In the genomic region with DNA sequence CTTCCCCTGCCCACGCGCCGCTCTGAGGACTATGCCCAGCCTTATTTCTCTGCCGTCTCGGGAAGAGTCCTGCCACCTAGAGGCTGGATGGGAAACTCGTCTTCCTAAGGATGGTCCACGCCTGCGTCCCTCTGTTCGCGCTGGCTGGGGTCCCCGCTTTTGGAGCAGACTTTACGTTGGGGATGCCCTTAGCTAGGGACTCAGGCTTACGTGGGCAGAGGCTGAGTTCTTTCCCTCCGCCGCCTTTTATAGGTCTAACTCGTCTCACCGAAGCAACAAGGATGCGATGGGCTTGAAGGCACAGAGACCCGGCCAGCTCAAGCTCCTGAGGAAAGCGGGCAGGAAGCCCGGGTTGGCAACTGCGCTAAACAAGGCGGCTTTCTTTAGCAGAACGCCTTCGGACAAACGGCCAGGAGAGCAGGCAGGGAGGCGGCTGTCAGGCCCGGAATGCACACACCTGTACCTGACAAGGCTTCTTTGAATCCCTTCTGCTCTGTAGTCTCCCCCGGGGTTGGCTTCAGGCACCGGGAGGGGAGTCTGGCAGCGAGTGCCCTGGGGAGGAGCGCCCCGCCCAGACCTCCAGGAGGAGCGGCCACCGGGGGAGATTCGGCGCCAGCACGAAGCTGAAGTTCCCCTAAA, we compare ENCODE assay signal across 8 mouse cellular contexts. TPM values are rescaled to one million over a fixed set of nuclear protein-coding genes. Genes with fewer than 3 reads are reported as not detected.
A peak's percentile ranks its signal among the peaks of the same experiment; 100 is the strongest.
DNase-seq lines count a peak whose midpoint lies in the region; ATAC-seq lines count a peak whose summit lies in the region.

No protein-coding gene starts in this region.

- H3K27me3 ChIP-seq in forebrain, embryonic 15.5 days = no peaks in the 10 kb centered on the region
- no peaks in the 10 kb centered on the region; the same call in 1 of the 2 replicates for H3K27me3 ChIP-seq in hindbrain, embryonic 16.5 days (replicated peaks; ENCODE audit: control insufficient read depth, insufficient read depth, low read length)

- H3K4me2 ChIP-seq in forebrain, embryonic 15.5 days (replicated peaks) = peak overlapping the region; percentile 89
- H3K4me2 ChIP-seq in hindbrain, embryonic 16.5 days (ENCODE audit: low read length) = peak overlapping the region; percentile 96

- no peaks in the 10 kb centered on the region for H3K9me3 ChIP-seq in forebrain, embryonic 15.5 days
- H3K9me3 ChIP-seq in hindbrain, embryonic 16.5 days (ENCODE audit: control insufficient read depth, low read length) = no peaks in the 10 kb centered on the region

- peak overlapping the region; percentile 78 for H3K9ac ChIP-seq in forebrain, embryonic 15.5 days (replicated peaks)
- peak overlapping the region; percentile 85 for H3K9ac ChIP-seq in hindbrain, embryonic 16.5 days (ENCODE audit: low read depth, low read length)

- peaks cover 2% of the 10 kb centered on the region; the same call in 1 of the 2 replicates for H3K4me1 ChIP-seq in forebrain, embryonic 15.5 days
- H3K4me1 ChIP-seq in hindbrain, embryonic 16.5 days (ENCODE audit: control insufficient read depth, insufficient read depth, low read depth, low read length) = 0 out of 2 replicates have a peak, but pooled peaks cover 6% of the 10 kb centered on the region

- WGBS in forebrain, embryonic 15.5 days = 0% methylated on average over 38 of the region's 38 CpGs
- under 1% methylated on average over 37 of the region's 38 CpGs for WGBS in hindbrain, embryonic 16.5 days

- H3K36me3 ChIP-seq in forebrain, embryonic 15.5 days = no peaks in the 10 kb centered on the region
- H3K36me3 ChIP-seq in hindbrain, embryonic 16.5 days (ENCODE audit: control insufficient read depth, insufficient read depth, low read length) = no peaks in the 10 kb centered on the region

- ATAC-seq in cerebellum, adult (ENCODE audit: insufficient number of reproducible peaks, low FRiP score, low TSS enrichment) = peak; percentile 92
- ATAC-seq in forebrain, embryonic 15.5 days (replicated peaks) = peak; percentile 97
- peak; percentile 99 for ATAC-seq in hindbrain, embryonic 16.5 days
- ATAC-seq in activated CD4-positive, CD25-positive, alpha-beta regulatory T cell, adult 4 months = no peak

- DNase-seq in ES-CJ7 (ENCODE audit: low read depth, low spot score) = peak; percentile 74
- DNase-seq in left cerebral cortex, adult 11 months (ENCODE audit: low spot score) = peak; percentile 7
- peak; percentile 9 for DNase-seq in lung, postnatal 25 days (ENCODE audit: low spot score)
- peak; percentile 91 for DNase-seq in retina, postnatal 1 day

- H3K4me3 ChIP-seq in forebrain, embryonic 15.5 days = peak overlapping the region; percentile 64
- peak overlapping the region; percentile 63 for H3K4me3 ChIP-seq in hindbrain, embryonic 16.5 days (ENCODE audit: low read length)

- H3K27ac ChIP-seq in forebrain, embryonic 15.5 days (replicated peaks) = peak overlapping the region; percentile 74
- peak overlapping the region; percentile 74 for H3K27ac ChIP-seq in hindbrain, embryonic 16.5 days (ENCODE audit: low read depth, low read length)

RNA-seq across cellular contexts. Expression of a gene that starts 56.6 kb away (rescaled TPM):
- not detected in 2 replicates for polyA plus RNA-seq in forebrain, embryonic 15.5 days (2015; fragmentation: Nextera tagmentation; extraction: Ambion mirVana)
- not detected in 2 replicates for polyA plus RNA-seq in hindbrain, embryonic 16.5 days (2015; fragmentation: Nextera tagmentation; extraction: Ambion mirVana)
- not detected for polyA plus RNA-seq in activated CD4-positive, CD25-positive, alpha-beta regulatory T cell, adult 4 months (2017; shearing (Covaris generic))

Comparison
In these comparisons a context has a peak if more than half of its experiments do, and no peak if none do; other contexts are left out.
1. DNase-seq: peak in every context shown above with its lines; median percentile 91 in retina, postnatal 1 day; 74 in ES-CJ7; 9 in lung, postnatal 25 days; 7 in left cerebral cortex, adult 11 months.